Mouse (Mus musculus) liver, postnatal 0 days (tissue): ENCODE data around the gene Timm50. TPM values are rescaled to one million over a fixed set of nuclear protein-coding genes. Genes with fewer than 3 reads are reported as not detected.
A peak's percentile ranks its signal among the peaks of the same experiment; 100 is the strongest.

Source experiments
- ATAC-seq: fragments of 200-750 bp; cut with Nextera tagmentation; 2 replicates; pipeline ENCODE4 v1.8.0; 2017; ENCODE audit warnings: mild to moderate bottlenecking, moderate library complexity
- DNase-seq: peaks from one replicate; pipeline ENCODE4 v3.0.0-alpha.2; 2016
- H3K27ac ChIP-seq: fragments of 300-500 bp; sonication (generic); 2 replicates; pipeline ENCODE4 v1.5.1; 2014; ENCODE audit warnings: antibody characterized with exemption, moderate library complexity, mild to moderate bottlenecking, low read depth
- H3K27me3 ChIP-seq: fragments of 300-500 bp; sonication (generic); 2 replicates; pipeline ENCODE4 v1.6.1; 2014; ENCODE audit warnings: low read length, control low read depth, mixed read lengths; ENCODE audit not compliant: insufficient read depth
- H3K36me3 ChIP-seq: fragments of 300-500 bp; sonication (generic); replicated peaks from 2 replicates; pipeline ENCODE4 v1.6.1; 2014; ENCODE audit warnings: mild to moderate bottlenecking, control low read depth, low read length, moderate library complexity, mixed read lengths; ENCODE audit not compliant: insufficient read depth
- H3K4me1 ChIP-seq: fragments of 300-500 bp; sonication (generic); 2 replicates; pipeline ENCODE4 v1.6.1; 2014; ENCODE audit warnings: antibody characterized with exemption, mild to moderate bottlenecking, control low read depth; ENCODE audit not compliant: insufficient read depth
- H3K4me2 ChIP-seq: fragments of 300-500 bp; sonication (generic); 2 replicates; pipeline ENCODE4 v1.6.1; 2014; ENCODE audit warnings: low read depth, mild to moderate bottlenecking, low read length, moderate library complexity, mixed read lengths
- H3K4me3 ChIP-seq: fragments of 300-500 bp; sonication (generic); 2 replicates; pipeline ENCODE4 v1.5.1; 2014; ENCODE audit warnings: low read depth, low read length
- H3K9ac ChIP-seq: fragments of 300-500 bp; sonication (generic); replicated peaks from 2 replicates; pipeline ENCODE4 v1.6.1; 2014; ENCODE audit warnings: mild to moderate bottlenecking, moderate library complexity
- H3K9me3 ChIP-seq: fragments of 300-500 bp; sonication (generic); 2 replicates; pipeline ENCODE4 v1.6.1; 2016; ENCODE audit warnings: mild to moderate bottlenecking, control low read depth, low read length, mixed read lengths
- CTCF ChIP-seq: sonication (generic); IDR thresholded peaks from 2 replicates; pipeline ENCODE4 v1.5.1; 2016; ENCODE audit warnings: antibody characterized with exemption, low read depth
- EP300 ChIP-seq: IDR thresholded peaks from 2 replicates; pipeline ENCODE4 v1.6.1; 2016; ENCODE audit warnings: antibody characterized with exemption, low read depth, mild to moderate bottlenecking
- WGBS: fragments of 180-500 bp; shearing (Covaris S2); extraction: QIAGEN DNeasy Blood & Tissue Kit; methylation state at CpG from one replicate; pipeline ENCODE4 v1.1.7; 2014; ENCODE audit not compliant: insufficient replicate concordance; 5-methylcytosine and 5-hydroxymethylcytosine counted together
- polyA plus RNA-seq: library from polyadenylated mRNA; unstranded; fragments of >200 nt; fragmentation: Nextera tagmentation; extraction: Ambion mirVana; gene quantifications from 2 replicates; pipeline ENCODE4 v1.2.1, GENCODE M21; 2015

Timm50 gene
- polyA plus RNA-seq, 1 experiment from 2014 or later: 53.9 TPM

GRCm38 (mm10) chr7:28301616-28302433 lies 10.0 kb downstream of the Timm50 start, which contains the start of gene Dll3:
Dll3 (minus strand) TSS chr7:28302238.
- H3K9me3 ChIP-seq: no peaks in the 10 kb centered on the region
- peak within 1 kb of the TSS; percentile 19; the same call in 1 of the 2 replicates for H3K4me3 ChIP-seq
- peak within 1 kb of the TSS; percentile 62 for H3K4me2 ChIP-seq
- no peak within 1 kb of the TSS for H3K9ac ChIP-seq
- ATAC-seq (peak; percentile 44; the same call in 1 of the 2 replicates), DNase-seq (peak; percentile 72)
- H3K36me3 ChIP-seq: peaks cover 16% of the 10 kb centered on the region
- peaks cover 50% of the 10 kb centered on the region for H3K27me3 ChIP-seq
- 3% methylated on average over 30 of the region's 30 CpGs for WGBS
- TF ChIP-seq CTCF: peak; percentile 73
- no peak for TF ChIP-seq EP300
- H3K27ac ChIP-seq: no peak within 1 kb of the TSS
- peaks cover 2% of the 10 kb centered on the region for H3K4me1 ChIP-seq

GRCm38 (mm10) chr7:28298837-28299625 lies 12.8 kb downstream of the Timm50 start:
- H3K4me2 ChIP-seq: no peak overlapping the region
- WGBS: 24% methylated on average over 41 of the region's 43 CpGs
- no peaks in the 10 kb centered on the region for H3K36me3 ChIP-seq
- DNase-seq (peak; percentile 40), ATAC-seq (peak; percentile 63; the same call in 1 of the 2 replicates)
- no peak overlapping the region for H3K9ac ChIP-seq
- no peak overlapping the region for H3K4me3 ChIP-seq
- TF ChIP-seq CTCF (peak; percentile 69), EP300 (no peak)
- H3K27ac ChIP-seq: no peak overlapping the region
- peaks cover 73% of the 10 kb centered on the region for H3K27me3 ChIP-seq
- peaks cover 8% of the 10 kb centered on the region for H3K4me1 ChIP-seq
- no peaks in the 10 kb centered on the region for H3K9me3 ChIP-seq

- peaks cover 84% of the 10 kb centered on the region for H3K27me3 ChIP-seq
- H3K27ac ChIP-seq: no peak overlapping the region
- H3K4me1 ChIP-seq: peaks cover 11% of the 10 kb centered on the region
- H3K36me3 ChIP-seq: no peaks in the 10 kb centered on the region
- TF ChIP-seq CTCF (no peak), EP300 (no peak)
- ATAC-seq (peak; percentile 33), DNase-seq (peak; percentile 59)
- H3K4me3 ChIP-seq: peak overlapping the region; percentile 43
- H3K4me2 ChIP-seq: peak overlapping the region; percentile 70
- H3K9ac ChIP-seq: no peak overlapping the region
- no peaks in the 10 kb centered on the region for H3K9me3 ChIP-seq
- 4% methylated on average over 45 of the region's 63 CpGs for WGBS
These were observed 17.4 kb downstream of the Timm50 start for GRCm38 (mm10) chr7:28294481-28294880.

GRCm38 (mm10) chr7:28290638-28291590 lies 21.0 kb downstream of the Timm50 start, which contains the start of gene Selenov:
Selenov (minus strand) TSS chr7:28291186.
- 3% methylated on average over 49 of the region's 52 CpGs for WGBS
- Histone ChIP-seq H3K4me1 (peaks cover 11% of the 10 kb centered on the region), H3K36me3 (no peaks in the 10 kb centered on the region), H3K9me3 (no peaks in the 10 kb centered on the region), H3K27ac (no peak within 1 kb of the TSS), H3K9ac (no peak within 1 kb of the TSS), H3K27me3 (peaks cover 74% of the 10 kb centered on the region), H3K4me3 (peak within 1 kb of the TSS; percentile 15; the same call in 1 of the 2 replicates), H3K4me2 (peak within 1 kb of the TSS; percentile 48)
- TF ChIP-seq EP300: no peak
- TF ChIP-seq CTCF: peak; percentile 13; the same call in 1 of the 2 replicates
- ATAC-seq (no peak), DNase-seq (no peak)

GRCm38 (mm10) chr7:28290165-28290564 lies 21.7 kb downstream of the Timm50 start:
- DNase-seq (no peak), ATAC-seq (no peak)
- Histone ChIP-seq H3K27ac (no peak overlapping the region), H3K4me3 (no peak overlapping the region), H3K9ac (no peak overlapping the region), H3K4me2 (peak overlapping the region; percentile 11; the same call in 1 of the 2 replicates), H3K36me3 (no peaks in the 10 kb centered on the region), H3K4me1 (peaks cover 11% of the 10 kb centered on the region), H3K9me3 (no peaks in the 10 kb centered on the region), H3K27me3 (peaks cover 67% of the 10 kb centered on the region)
- 2% methylated on average over 17 of the region's 18 CpGs for WGBS
- no peak for TF ChIP-seq EP300
